Mouse (Mus musculus): ENCODE results near the gene Mvb12b.

Mvb12b gene

DNA sequence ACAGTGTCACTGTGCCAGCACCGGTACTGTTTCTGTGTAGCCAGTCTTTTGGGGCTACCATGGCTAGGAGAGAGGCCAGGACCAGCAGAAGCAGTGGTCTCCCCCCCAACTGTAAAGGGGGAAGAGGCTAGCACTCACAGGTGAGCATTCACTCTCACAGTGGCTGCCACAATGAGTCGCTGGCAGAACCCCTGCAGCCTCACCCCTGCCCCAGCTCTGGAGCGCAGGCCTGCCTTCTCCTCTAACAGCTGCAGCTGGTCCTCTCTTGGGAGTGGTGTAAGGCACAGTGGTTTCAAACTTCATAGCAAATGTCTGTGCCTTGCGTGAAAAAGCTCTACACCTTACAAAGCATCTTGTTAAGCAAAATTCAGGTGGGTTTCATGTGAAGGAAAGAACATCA, 70.7 kb downstream of the Mvb12b start:
- no peak for DNase-seq (ENCODE audit: low read depth in 1 of 2, low spot score in 2 of 2)

DNA sequence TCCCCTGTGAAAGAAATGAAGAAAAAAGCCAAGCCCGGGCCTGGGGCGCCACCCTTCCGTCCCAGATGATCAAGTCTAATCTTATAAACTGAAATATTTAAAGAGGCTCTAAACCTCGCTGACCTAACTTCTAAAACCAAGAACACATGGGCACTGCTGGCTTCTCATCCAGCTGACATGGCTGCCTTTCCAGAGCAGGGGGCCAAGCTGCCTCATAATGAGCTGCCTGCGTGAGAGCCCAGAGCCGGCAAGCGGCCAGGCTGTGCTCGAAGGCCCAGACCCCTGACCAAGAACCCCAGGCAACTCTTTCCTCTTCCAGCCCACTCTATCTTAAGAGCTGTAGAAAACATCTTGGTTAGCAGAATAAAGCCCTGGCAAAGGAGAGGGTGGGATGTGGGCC, 73.2 kb downstream of the Mvb12b start:
- no peak for DNase-seq (ENCODE audit: low read depth in 1 of 2, low spot score in 2 of 2)

DNA sequence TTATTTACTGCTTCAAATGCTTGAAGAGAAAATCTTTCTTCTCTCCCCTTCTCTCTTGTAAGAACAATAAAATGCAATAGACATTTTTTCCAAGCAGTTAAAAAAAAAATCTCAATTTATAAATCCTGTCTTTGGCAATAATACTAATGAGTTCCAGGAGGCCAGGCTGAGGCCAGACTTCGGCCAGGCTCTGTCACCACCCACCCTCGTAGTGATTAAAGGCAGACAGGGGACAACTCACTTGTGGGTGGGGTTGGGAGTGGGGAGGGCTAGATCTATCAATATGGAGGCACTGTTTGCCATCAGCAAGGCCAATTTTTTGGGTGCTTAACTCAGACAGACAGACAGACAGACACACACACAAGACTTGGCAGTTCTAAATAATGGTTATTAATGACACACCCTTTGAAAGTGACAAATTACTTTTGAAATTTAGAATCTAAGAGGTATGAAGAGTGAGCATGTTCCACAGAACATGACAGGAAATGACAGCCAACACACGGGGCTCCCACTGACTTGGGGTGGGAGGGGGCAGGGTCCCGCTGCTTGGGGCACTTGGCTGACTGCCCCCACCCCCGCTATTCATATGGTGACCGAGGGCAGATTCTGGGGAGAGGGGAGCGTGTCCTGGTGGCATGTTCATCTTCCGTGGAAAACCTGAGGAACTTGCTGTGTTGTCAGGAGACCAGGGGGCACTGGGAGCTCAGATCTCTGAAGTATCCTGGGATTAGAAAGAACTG, 74.1 kb downstream of the Mvb12b start:
- DNase-seq (ENCODE audit: low read depth in 1 of 2, low spot score in 2 of 2) = no peak

DNA sequence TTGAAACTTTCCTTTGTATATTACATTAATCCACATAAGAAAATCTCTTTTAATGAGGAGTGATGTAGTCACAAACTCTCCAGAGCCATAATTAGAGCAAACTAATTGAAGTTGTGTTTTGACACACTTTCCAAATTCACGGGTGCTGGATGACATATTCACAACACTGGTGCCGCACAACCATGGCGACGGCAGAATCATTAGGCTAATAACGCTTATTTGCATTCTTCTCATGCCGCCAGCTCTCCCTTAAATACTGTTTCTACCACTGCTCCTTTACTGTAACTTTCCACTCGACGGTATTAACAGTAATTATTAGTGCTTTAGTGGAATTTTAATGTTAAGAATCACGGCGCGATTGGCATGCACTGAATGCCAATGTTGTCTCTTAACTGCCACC, 74.8 kb downstream of the Mvb12b start:
- no peak for DNase-seq (ENCODE audit: low read depth in 1 of 2, low spot score in 2 of 2)

DNA sequence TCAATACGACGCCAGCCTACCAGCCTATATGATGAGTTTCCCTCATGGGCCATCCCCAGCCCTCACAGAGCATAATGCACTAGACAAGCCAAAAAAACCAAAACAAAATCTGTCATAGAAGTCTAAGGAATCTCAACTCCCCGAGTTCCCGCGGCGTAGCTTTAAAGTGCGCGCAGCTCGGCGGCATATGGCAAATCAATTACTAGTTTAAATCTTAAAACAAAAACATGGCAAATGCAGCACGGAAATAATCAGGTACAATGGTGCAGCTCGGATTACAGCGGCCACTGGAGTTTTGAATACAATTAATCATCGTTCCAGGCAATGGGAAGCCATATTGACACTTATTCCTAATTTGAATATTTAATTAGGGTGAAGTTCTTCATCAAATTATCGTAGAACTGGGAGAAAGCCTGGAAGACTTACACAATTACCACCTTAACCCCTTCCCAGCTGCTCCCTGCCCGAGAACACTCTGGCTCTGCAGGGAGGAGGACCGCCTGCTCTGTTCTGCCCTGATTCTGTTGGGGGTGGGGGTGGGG, 76.3 kb downstream of the Mvb12b start:
- no peak for DNase-seq (ENCODE audit: low read depth in 1 of 2, low spot score in 2 of 2)

DNA sequence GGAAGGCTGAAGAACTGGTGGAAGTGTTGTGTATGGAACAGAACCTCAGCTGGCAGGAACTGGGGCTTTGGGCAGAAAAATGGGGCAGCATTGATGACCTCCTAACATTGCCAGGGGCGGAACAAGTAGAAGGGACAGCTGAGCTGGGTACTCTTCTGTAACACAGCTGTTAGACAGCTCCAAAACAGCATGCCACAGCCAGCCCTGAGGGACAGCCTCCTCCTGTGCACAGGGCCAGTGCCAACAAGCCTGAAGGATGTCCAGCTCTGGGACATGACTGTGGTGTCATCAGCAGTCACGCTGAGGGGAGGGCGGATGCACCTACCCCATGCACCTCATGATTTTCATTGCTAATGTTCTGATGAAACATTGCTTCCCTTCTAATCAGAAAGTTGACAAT, 78.7 kb downstream of the Mvb12b start:
- no peak for DNase-seq (ENCODE audit: low read depth in 1 of 2, low spot score in 2 of 2)

DNA sequence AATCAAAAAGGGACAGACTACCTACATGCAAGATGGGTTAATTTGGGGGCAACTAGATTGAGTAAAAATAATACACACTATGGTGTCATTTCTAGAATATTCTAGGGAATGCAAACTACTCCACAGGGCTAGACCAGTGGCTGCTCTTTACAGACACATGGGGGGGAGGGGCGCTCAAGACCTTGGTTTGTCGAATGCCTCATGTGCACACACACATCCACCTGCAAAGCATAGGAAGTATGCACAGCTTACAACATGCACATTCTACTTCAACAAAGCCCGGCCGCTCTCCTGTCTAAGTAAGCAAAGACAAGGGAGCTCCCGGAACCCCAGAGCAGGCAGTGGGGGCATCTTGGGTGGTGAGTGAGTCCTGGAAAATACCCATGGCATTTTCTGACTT, 79.7 kb downstream of the Mvb12b start:
- DNase-seq (ENCODE audit: low read depth in 1 of 2, low spot score in 2 of 2) = no peak

DNA sequence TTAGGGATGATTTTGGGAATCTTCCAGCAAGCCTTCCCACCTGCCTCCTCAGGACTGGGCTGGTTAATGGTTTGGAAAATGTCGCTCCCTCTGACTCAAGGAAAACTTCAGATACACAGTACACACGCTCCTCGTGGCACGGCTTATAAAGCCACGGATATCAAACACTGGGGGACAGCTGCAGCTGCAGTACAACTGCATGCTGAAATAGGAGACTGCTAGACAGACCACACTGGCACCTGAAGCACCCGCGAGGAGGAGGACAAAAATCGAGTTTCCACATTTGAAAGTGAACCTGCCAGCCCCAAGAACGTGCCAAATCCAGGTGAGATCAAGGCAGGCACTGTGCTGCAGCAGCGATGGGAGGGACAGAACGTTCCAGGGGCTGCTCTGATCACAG, 82.1 kb downstream of the Mvb12b start:
- no peak for DNase-seq (ENCODE audit: low read depth in 1 of 2, low spot score in 2 of 2)

DNA sequence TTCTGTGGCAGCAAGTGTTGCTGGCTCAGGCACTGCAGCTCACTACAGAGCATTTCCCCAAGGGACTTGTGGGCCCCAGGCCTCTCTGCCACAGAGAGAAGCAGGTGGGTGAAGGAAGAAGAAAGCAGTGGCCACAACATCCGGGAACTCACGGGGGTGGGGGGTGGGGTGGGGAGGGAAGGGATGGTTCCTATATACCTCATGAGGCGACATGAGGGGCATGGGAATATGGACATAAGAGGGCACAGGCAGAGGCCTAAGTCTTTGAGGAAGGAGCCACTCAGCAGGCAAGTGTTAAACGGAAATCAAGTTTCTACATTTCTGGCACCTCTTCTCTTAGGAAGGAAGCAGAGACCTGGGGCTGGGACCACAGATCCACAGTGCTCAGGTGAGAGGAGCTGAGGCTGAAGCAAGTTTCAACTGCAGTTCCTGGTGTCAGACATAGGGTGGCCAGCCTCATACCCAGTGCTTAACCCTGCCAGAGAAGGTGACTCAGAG, 84.0 kb downstream of the Mvb12b start:
- DNase-seq (ENCODE audit: low read depth in 1 of 2, low spot score in 2 of 2) = no peak

DNA sequence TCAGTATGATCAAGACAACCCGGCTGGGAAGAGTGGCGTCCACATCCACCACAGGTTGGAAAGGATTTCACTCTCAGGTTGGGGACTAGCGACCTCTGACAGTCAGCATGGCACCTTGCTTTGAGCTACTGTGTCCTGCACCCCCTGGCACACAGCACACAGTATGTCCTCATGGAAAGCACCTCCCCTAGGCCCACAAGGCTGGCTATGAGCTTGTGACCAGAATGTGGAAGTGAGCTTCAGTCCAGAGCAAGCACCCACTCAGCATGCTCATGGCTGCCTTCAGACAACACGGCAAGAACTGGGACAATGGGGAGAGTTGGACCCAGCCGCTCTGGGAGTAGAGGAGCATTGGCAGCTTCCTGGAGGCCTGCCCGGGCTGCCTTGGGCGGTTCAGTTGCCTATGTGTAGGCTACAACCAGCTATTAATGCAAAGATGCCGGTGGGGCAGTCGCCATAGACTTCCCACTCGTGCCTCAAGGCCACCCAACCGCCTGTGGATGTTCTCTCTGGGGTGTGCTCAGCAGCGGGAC, 84.6 kb downstream of the Mvb12b start:
- no peak for DNase-seq (ENCODE audit: low read depth in 1 of 2, low spot score in 2 of 2)

DNA sequence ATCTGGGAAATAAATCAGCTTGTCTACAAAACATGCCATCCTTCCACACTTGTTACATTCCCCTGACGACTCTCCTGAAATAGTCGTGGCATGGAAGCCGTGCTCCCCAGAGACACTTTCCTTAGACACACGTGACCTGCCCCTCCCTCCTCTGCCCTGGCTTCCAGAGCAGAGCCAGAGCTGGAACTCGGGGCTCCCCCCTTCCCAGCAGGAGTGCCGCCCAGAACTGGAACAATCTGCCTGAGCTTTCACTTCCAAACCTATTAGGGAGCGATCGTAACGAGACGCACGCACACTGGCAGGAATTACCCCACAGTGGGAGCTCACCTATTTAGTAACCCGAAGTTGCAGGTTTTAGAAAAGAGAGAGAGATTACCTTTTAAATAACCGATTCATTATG, 86.0 kb downstream of the Mvb12b start:
- no peak for DNase-seq (ENCODE audit: low read depth in 1 of 2, low spot score in 2 of 2)

DNA sequence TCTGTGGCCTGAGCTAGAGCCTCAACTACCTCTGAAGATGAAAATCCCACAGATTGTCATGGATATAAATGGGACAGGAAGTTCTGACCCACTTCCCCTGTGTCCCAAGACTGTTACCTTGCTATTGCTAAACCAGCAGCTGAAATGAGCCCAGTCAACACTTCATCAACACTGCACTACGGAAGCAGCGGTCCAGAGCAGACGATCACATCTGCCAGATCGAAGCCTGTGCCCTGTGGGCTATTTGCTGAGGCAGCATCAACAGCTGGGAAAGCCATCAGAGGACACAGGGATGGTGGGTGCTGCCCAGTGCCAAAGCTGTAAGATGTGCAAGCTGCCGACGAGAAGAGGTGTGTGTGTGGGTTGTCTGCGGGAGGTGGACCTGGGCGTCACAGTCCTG, 86.4 kb downstream of the Mvb12b start:
- DNase-seq (ENCODE audit: low read depth in 1 of 2, low spot score in 2 of 2) = no peak

DNA sequence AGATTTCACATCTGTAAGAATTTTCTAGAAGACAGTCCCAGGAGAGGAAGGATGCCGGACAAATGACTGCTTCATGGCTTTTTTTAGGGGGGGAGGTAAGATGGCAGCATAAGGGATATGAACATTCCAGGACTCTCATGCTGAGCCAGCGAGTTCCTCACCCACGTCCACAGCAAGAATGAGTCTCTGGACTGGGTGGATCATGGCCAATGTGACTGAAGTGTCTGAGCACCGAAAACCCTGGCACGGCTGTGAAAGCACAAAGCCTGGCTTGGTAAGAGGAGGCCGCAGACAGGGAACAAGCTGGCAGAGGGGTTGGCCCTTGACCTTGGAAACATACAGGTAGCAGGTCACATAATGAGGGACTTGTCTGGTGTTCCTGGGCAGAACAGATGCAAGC, 87.5 kb downstream of the Mvb12b start:
- no peak for DNase-seq (ENCODE audit: low read depth in 1 of 2, low spot score in 2 of 2)

DNA sequence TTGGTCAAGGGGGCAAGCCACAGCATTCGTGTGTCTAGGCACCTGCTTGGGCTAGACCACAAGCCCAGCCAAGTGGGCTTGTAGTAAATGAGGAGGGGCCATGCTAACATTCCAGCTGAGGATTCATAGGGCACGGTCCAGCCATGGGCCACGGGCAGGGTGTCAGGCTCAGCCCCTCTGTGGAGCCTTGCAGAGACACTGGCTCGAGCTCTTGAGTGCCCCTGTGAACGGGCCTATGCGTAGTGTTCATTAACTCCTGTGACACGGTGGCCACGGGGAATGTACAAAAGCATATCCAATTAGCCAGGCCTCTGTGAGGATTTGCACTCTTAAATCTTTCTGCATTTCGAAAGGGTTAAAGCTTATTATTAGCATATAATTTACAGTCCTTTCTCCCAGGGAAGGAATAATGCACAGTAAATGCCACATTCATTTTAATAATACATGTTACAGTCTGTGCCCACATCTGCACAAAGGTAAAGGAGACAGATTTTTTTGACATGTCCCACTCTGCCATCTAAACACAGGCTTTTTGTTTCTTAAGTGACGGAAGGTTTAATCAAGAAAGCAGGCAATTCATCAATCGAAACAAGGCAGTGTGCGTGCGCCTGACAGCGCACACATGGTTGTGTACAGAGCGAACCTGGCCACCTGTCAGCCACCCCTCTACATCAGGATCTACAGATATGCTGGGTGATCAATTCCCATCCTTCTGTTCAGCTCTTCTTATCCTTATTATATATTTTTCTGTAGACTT, 91.9 kb downstream of the Mvb12b start:
- no peak for DNase-seq (ENCODE audit: low read depth in 1 of 2, low spot score in 2 of 2)

DNA sequence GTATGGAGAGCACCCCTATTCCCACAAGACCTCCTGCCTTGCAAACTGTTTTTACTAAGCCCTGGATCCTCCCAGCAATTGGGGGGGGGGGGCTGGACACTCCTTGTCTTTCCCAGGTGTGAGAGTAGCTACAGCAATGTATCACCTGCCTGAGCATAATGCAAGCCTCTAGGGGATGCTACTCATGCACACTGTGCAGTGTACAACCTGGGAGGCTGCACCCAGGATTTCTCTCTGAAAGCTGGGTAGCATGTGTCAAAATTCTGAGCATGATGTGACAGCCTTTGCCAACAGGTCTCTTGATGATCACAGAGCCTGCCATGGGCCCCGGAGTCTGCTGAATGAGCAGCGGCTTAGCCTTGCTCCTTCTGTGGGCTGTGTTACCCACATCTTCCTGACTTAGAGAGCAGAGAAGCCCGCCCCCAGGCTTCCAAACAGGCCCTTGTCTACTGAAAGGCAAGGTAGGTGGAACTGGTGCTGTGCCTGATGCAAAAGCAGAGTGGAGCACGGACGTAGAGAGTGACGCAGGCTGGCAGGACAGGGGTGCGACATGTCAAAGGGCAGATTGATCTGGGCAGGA, 92.7 kb downstream of the Mvb12b start:
- DNase-seq (ENCODE audit: low read depth in 1 of 2, low spot score in 2 of 2) = no peak

DNA sequence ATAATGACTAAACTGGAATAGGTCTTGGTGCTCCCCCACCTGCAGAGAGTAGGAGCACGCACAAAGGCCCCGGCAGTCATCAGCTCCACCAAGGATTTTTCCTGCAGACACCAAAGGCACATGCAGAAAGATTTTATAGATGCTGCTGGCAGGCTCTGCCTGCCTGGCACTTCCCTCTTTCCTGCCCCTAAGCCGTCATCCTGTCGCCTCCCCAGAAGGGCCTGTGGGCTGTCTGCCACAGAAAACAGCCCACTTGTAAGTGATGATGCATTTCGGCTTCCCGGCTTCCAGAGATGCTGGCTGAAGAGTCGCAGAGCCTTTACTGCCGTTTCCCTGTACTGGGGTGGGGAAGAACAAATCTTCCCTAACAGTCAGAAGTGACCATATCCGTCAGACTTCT, 93.3 kb downstream of the Mvb12b start:
- DNase-seq (ENCODE audit: low read depth in 1 of 2, low spot score in 2 of 2) = no peak

DNA sequence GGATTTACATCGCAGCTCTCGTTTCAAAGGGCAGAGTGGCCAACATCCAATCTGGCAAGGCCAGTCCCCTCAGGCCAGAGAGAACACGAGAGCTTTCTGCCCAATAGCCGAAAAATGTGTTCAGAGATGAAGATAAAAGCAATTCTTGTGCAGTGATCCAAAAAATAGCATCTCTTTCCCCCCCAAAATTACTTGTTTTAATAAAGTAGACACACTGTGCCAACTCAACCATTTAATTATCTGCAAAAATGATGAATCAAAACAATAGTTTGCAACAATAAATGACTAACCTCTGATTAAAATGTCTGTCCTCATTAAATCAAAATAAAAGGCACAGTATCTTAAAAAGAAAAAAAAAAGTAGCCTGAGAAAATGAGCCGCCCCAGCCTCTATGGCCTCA, 97.4 kb downstream of the Mvb12b start:
- DNase-seq (ENCODE audit: low read depth in 1 of 2, low spot score in 2 of 2) = no peak

DNA sequence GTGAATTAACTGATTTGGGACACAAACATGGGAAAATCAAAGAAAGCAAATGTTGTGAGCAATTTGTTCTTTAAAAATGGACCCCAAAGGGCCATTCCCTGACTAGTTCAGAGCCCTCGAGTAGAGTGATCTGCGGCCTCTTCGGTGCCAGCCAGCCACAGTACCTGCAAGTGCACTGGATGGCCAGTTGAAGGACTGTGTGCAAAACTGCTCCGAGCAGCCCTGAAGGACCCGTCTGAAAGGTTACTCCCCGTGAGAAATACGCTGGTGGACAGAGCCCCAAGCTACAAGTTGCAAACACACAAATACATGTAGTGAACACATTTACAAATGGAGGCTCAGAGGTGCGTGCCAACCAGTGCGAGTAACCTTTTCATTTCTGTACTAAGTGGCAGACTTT, 98.0 kb downstream of the Mvb12b start:
- no peak for DNase-seq (ENCODE audit: low read depth in 1 of 2, low spot score in 2 of 2)

DNA sequence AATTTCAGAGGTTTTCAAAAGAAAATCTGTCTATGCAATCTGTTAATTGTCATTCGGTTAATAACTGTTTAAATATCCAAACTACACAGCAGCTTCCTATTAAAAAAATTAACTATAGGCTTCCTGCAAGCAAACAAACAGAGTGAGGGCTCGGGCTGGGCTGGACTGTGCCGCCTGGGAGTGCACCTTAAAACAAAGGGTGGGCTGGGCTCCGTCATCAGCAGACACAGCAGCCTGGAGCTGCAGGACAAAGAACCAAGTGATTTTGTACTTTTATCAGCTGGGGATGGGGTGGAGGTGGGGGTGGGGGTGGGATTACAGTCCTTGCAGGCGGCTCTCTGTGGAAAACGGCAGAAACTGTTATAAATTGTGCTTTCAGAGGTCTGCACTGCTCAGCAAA, 98.5 kb downstream of the Mvb12b start:
- no peak for DNase-seq (ENCODE audit: low read depth in 1 of 2, low spot score in 2 of 2)

DNA sequence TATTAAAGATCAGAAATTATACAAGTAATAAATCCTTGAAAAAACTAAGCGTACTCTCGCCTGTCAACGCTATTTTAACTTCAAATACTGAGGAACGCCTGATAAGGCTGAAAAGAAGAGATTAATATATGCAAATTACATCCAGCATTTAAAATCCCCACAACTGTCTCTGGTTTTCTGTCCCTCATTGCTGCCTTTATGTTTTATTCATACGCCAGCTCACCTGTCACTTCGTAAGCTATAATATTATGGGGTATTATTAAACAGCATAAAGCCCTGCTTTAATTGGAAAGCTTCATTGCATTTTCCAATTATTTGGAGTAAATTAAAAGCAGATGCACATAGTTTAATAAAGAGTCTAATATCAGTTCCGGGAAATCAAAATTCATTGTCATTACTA, 98.9 kb downstream of the Mvb12b start:
- DNase-seq (ENCODE audit: low read depth in 1 of 2, low spot score in 2 of 2) = no peak

DNA sequence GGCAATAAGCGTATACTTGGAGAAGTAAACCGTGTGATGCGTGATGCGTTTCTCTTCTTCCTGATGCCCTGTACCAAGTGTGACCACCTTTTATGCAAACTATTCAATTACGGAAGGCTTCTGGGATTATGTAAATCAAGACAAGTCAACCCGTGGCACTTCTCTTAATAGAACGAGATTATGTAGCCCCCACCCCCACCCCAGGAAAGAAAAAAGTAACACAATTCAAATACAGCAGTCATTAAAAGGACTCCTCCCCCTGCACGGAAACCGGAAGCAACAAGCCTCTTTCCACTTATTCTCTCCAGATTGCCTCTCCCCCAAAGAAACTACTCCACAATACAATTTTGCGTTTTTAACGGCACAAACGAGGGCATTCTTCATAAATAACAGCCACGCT, 99.6 kb downstream of the Mvb12b start:
- no peak for DNase-seq (ENCODE audit: low read depth in 1 of 2, low spot score in 2 of 2)

DNA sequence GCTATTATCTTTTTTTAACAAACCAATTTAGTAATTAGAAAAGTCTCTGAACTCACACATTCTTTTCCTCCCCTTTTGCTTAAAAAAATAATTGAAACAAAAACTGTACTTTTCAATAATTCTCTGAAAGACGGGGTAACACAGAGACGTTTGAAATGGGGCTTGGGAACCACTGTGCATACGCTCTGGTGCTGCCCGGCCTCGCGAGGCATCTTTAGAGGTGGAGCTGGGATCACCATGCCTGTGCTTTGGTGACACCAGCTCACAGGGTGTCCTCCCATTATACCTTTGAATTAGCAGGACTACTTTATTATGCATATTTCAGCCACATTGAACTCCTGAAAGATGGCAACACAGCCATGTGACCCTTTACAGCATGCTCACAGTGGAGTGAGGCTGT, 101.7 kb downstream of the Mvb12b start:
- DNase-seq (ENCODE audit: low read depth in 1 of 2, low spot score in 2 of 2) = no peak
